ENCODE assay signal across 23 mouse cellular contexts in the genomic region with DNA sequence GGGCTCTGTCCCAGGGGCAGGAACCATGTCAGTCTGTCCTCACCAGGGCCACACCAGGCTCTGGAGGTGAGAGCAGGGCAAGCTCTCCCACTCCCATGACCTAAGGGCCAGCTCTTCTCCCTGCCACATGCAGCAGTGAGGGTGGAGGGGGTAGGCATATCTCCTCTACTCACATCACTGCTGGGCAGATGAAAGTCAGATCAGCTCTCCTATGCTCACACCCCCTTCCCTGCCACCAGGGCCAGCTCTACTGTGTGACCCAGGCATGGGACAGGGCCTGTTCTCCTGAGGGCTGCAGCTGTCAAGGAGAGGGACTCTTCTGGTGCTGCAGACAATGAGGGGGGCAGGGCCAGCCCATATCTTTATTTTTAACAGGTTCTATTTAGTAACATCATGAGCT.
A peak's percentile ranks its signal among the peaks of the same experiment; 100 is the strongest.
DNase-seq lines count a peak whose midpoint lies in the region; ATAC-seq and TF ChIP-seq lines count a peak whose summit lies in the region.
"Had no signal": no experiment of that assay in that cellular context is flagged by ENCODE, and none has a peak within 500 bp of the region (broad histone marks: within the 10 kb centered on the region; RNA-seq: fewer than 3 reads in every experiment).

No protein-coding gene starts in this region.

- no peaks in the 10 kb centered on the region for H3K27me3 ChIP-seq in hindbrain, postnatal 0 days (ENCODE audit: insufficient read depth, low read length)
- no peaks in the 10 kb centered on the region for H3K27me3 ChIP-seq in hindbrain, embryonic 13.5 days
- no peaks in the 10 kb centered on the region for H3K27me3 ChIP-seq in neural tube, embryonic 12.5 days (replicated peaks)
- no peaks in the 10 kb centered on the region for H3K27me3 ChIP-seq in forebrain, embryonic 10.5 days (ENCODE audit: poor library complexity, severe bottlenecking)
- H3K27me3 ChIP-seq: embryonic facial prominence, embryonic 12.5 days; hindbrain, embryonic 15.5 days; intestine, embryonic 15.5 days; lung, embryonic 15.5 days had no signal

- no peak overlapping the region for H3K27ac ChIP-seq in hindbrain, postnatal 0 days
- H3K27ac ChIP-seq in hindbrain, embryonic 13.5 days, result no peak overlapping the region
- no peak overlapping the region for H3K27ac ChIP-seq in neural tube, embryonic 12.5 days
- H3K27ac ChIP-seq in forebrain, embryonic 10.5 days, result no peak overlapping the region
- H3K27ac ChIP-seq: embryonic facial prominence, embryonic 12.5 days; gastrocnemius, adult 2 months; hindbrain, embryonic 15.5 days; intestine, embryonic 15.5 days; liver, embryonic 14.5 days; lung, embryonic 15.5 days had no signal

- peak; percentile 29; the same call in 1 of the 2 replicates for ATAC-seq in hindbrain, postnatal 0 days
- ATAC-seq in hindbrain, embryonic 13.5 days (ENCODE audit: low FRiP score), result no peak
- 0 out of 2 replicates have a peak, but pooled peaks have one; percentile 33 for ATAC-seq in neural tube, embryonic 12.5 days (ENCODE audit: low FRiP score, low read depth)
- ATAC-seq: forebrain, embryonic 14.5 days; intestine, embryonic 15.5 days had no signal

- H3K4me3 ChIP-seq in hindbrain, postnatal 0 days (ENCODE audit: low read length), result no peak overlapping the region
- no peak overlapping the region for H3K4me3 ChIP-seq in hindbrain, embryonic 13.5 days
- no peak overlapping the region for H3K4me3 ChIP-seq in neural tube, embryonic 12.5 days
- no peak overlapping the region for H3K4me3 ChIP-seq in forebrain, embryonic 10.5 days
- H3K4me3 ChIP-seq: embryonic facial prominence, embryonic 12.5 days; erythroblast, embryonic 14.5 days; gastrocnemius, adult 2 months; hindbrain, embryonic 15.5 days; intestine, embryonic 15.5 days; lung, embryonic 15.5 days had no signal

- no peak overlapping the region for H3K9ac ChIP-seq in hindbrain, postnatal 0 days (replicated peaks; ENCODE audit: low read length)
- no peak overlapping the region for H3K9ac ChIP-seq in hindbrain, embryonic 13.5 days
- no peak overlapping the region for H3K9ac ChIP-seq in neural tube, embryonic 12.5 days
- H3K9ac ChIP-seq: embryonic facial prominence, embryonic 12.5 days; hindbrain, embryonic 15.5 days; intestine, embryonic 15.5 days; liver, embryonic 14.5 days; lung, embryonic 15.5 days had no signal

- H3K36me3 ChIP-seq in hindbrain, postnatal 0 days (ENCODE audit: insufficient read depth, low read length), result no peaks in the 10 kb centered on the region
- H3K36me3 ChIP-seq in hindbrain, embryonic 13.5 days, result no peaks in the 10 kb centered on the region
- H3K36me3 ChIP-seq in neural tube, embryonic 12.5 days, result no peaks in the 10 kb centered on the region
- no peaks in the 10 kb centered on the region for H3K36me3 ChIP-seq in forebrain, embryonic 10.5 days (replicated peaks)
- H3K36me3 ChIP-seq: embryonic facial prominence, embryonic 12.5 days; hindbrain, embryonic 15.5 days; intestine, embryonic 15.5 days; lung, embryonic 15.5 days had no signal

- no peak for TF ChIP-seq CTCF in hindbrain, postnatal 0 days (IDR thresholded peaks at IDR 0.05; ENCODE audit: low read depth)

- DNase-seq in hindbrain, postnatal 0 days (ENCODE audit: low spot score), result no peak
- no peak for DNase-seq in neural tube, embryonic 10.5 days (ENCODE audit: extremely low spot score, low spot score)
- DNase-seq in cerebellum, postnatal 25 days, result peak; percentile 50 to 67
- DNase-seq in forebrain, embryonic 10.5 days (ENCODE audit: extremely low spot score, low spot score), result no peak
- no peak for DNase-seq in ovary, adult 18-20 months (ENCODE audit: low spot score)
- DNase-seq: adrenal gland, adult 2 months; gastrocnemius, adult 2 months; heart, postnatal 4 days; kidney, adult 8-10 months; kidney, postnatal 25 days; lung, postnatal 36 days; retina, postnatal 1 day; right cerebral cortex, postnatal 25 days; thymus, postnatal 14 days had no signal

- H3K4me2 ChIP-seq in hindbrain, postnatal 0 days (ENCODE audit: low read depth, low read length), result no peak overlapping the region
- H3K4me2 ChIP-seq in hindbrain, embryonic 13.5 days, result no peak overlapping the region
- no peak overlapping the region for H3K4me2 ChIP-seq in neural tube, embryonic 12.5 days (replicated peaks)
- H3K4me2 ChIP-seq: embryonic facial prominence, embryonic 12.5 days; hindbrain, embryonic 15.5 days; intestine, embryonic 15.5 days; lung, embryonic 15.5 days had no signal

- no peaks in the 10 kb centered on the region for H3K4me1 ChIP-seq in hindbrain, postnatal 0 days (ENCODE audit: insufficient read depth, low read length)
- H3K4me1 ChIP-seq in hindbrain, embryonic 13.5 days (replicated peaks), result no peaks in the 10 kb centered on the region
- no peaks in the 10 kb centered on the region for H3K4me1 ChIP-seq in neural tube, embryonic 12.5 days
- no peaks in the 10 kb centered on the region for H3K4me1 ChIP-seq in forebrain, embryonic 10.5 days
- H3K4me1 ChIP-seq: embryonic facial prominence, embryonic 12.5 days; hindbrain, embryonic 15.5 days; intestine, embryonic 15.5 days; lung, embryonic 15.5 days had no signal

- H3K9me3 ChIP-seq in hindbrain, postnatal 0 days (ENCODE audit: low read length), result no peaks in the 10 kb centered on the region
- no peaks in the 10 kb centered on the region for H3K9me3 ChIP-seq in hindbrain, embryonic 13.5 days
- H3K9me3 ChIP-seq in neural tube, embryonic 12.5 days, result no peaks in the 10 kb centered on the region
- H3K9me3 ChIP-seq in forebrain, embryonic 10.5 days, result peaks cover 11% of the 10 kb centered on the region; the same call in 1 of the 2 replicates
- H3K9me3 ChIP-seq: embryonic facial prominence, embryonic 12.5 days; hindbrain, embryonic 15.5 days; intestine, embryonic 15.5 days; lung, embryonic 15.5 days had no signal

Comparison
In these comparisons a context has a peak if more than half of its experiments do, and no peak if none do; other contexts are left out.
1. DNase-seq: peak in cerebellum, postnatal 25 days (2 of 2); none in hindbrain, postnatal 0 days (single experiment), neural tube, embryonic 10.5 days (single experiment), forebrain, embryonic 10.5 days (single experiment) and ovary, adult 18-20 months (single experiment).